Mouse (Mus musculus): ENCODE data around the gene Olfr768.
"Not testable (repeated sequence)": the region's sequence is repeated elsewhere in the genome, so short reads cannot be mapped to it uniquely, and the experiment has no call there.

DNA sequence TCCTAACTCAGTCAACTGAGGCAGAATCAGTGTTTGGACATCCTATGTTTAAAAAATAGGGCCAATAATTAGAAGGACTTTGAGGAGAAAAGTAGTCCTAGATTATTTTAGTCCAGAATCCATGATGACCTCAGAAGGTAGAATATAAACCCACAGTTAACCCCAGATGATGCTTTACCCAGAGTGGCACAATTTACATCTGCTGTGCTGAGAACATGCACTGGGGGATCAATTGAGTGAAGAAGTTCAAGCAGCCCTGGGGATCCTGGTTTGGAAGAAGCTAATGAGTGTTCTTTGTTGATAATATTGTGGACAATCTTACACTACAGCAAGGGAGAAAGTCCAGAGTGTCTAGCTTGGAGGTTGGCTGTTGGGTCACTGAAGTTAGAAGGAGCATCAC is 16.4 kb downstream of the Olfr768 start, which contains the start of gene Olfr767:
- TF ChIP-seq CTCF (IDR thresholded peaks at IDR 0.05; ENCODE audit: low read depth, low read length); GATA1 (IDR thresholded peaks at IDR 0.05; ENCODE audit: borderline replicate concordance, low read length); TAL1 (conservative IDR thresholded peaks at IDR 0.05; ENCODE audit: low read depth, low read length); POLR2AphosphoS5 (IDR thresholded peaks at IDR 0.05; ENCODE audit: insufficient replicate concordance, low read depth, low read length); GATA2 (IDR thresholded peaks at IDR 0.05; ENCODE audit: borderline replicate concordance, low read depth, low read length): not testable (repeated sequence)
